Mouse (Mus musculus): ENCODE results near the gene Mpc1.

GRCm38 (mm10) chr17:8295825-8296224 is 13.1 kb downstream of the Mpc1 start:
- TF ChIP-seq GATA1 (IDR thresholded peaks at IDR 0.05; ENCODE audit: borderline replicate concordance, low read length) (no peak), CTCF (IDR thresholded peaks at IDR 0.05; ENCODE audit: low read depth, low read length) (no peak), TAL1 (conservative IDR thresholded peaks at IDR 0.05; ENCODE audit: low read depth, low read length) (no peak)
